Mouse (Mus musculus) cerebellum, adult 2 months (tissue): ENCODE measurements around the gene Spn.

Experiments
- CTCF ChIP-seq: fragments of 200-500 bp; IDR thresholded peaks from 2 replicates; pipeline ENCODE4 v1.5.1; 2011; ENCODE audit warnings: low read depth, mild to moderate bottlenecking, control low read depth, low read length, moderate library complexity, borderline replicate concordance; ENCODE audit not compliant: insufficient read depth
- POLR2A ChIP-seq: fragments of 200-500 bp; IDR thresholded peaks from 2 replicates; pipeline ENCODE4 v1.6.1; 2011; ENCODE audit warnings: low read length, control low read depth, borderline replicate concordance; ENCODE audit not compliant: insufficient read depth

- TF ChIP-seq CTCF (no peak), POLR2A (no peak)
Observed at GRCm38 (mm10) chr7:127139100-127139499, 1.5 kb upstream of the Spn start.
